Mouse (Mus musculus): ENCODE measurements around the gene Olfr1509.

- no peak for TF ChIP-seq POLR2A (IDR thresholded peaks at IDR 0.05; ENCODE audit: insufficient read depth, low read depth, low read length)
- TF ChIP-seq CTCF (IDR thresholded peaks at IDR 0.05; ENCODE audit: insufficient read depth, low read depth, low read length), result no peak
Measured at GRCm38 (mm10) chr14:52414273-52414672, 28.5 kb upstream of the Olfr1509 start, which contains the start of gene Olfr1510.

All from olfactory bulb, adult 2 months (tissue).